Mouse (Mus musculus) lung, postnatal 0 days (tissue): ENCODE data around the gene Mreg. TPM values are rescaled to one million over a fixed set of nuclear protein-coding genes. Genes with fewer than 3 reads are reported as not detected.
"Not testable (repeated sequence)": the region's sequence is repeated elsewhere in the genome, so short reads cannot be mapped to it uniquely, and the experiment has no call there.

Experiments
- ATAC-seq: fragments of 200-750 bp; cut with Nextera tagmentation; 2 replicates; pipeline ENCODE4 v1.8.0; 2017; ENCODE audit warnings: moderate library complexity
- DNase-seq: peaks from one replicate; pipeline ENCODE4 v3.0.0-alpha.2; 2016; ENCODE audit warnings: low spot score
- H3K27ac ChIP-seq: fragments of 300-500 bp; sonication (generic); 2 replicates; pipeline ENCODE4 v1.5.1; 2014; ENCODE audit warnings: antibody characterized with exemption, mild to moderate bottlenecking, low read length, mixed read lengths
- H3K27me3 ChIP-seq: fragments of 300-500 bp; sonication (generic); replicated peaks from 2 replicates; pipeline ENCODE4 v1.6.1; 2014; ENCODE audit warnings: low read length, mixed read lengths; ENCODE audit not compliant: insufficient read depth
- H3K36me3 ChIP-seq: fragments of 300-500 bp; sonication (generic); 2 replicates; pipeline ENCODE4 v1.6.1; 2014; ENCODE audit warnings: low read length, mixed read lengths; ENCODE audit not compliant: insufficient read depth
- H3K4me1 ChIP-seq: fragments of 300-500 bp; sonication (generic); 2 replicates; pipeline ENCODE4 v1.6.1; 2014; ENCODE audit warnings: antibody characterized with exemption, low read depth, low read length, mixed read lengths; ENCODE audit not compliant: insufficient read depth
- H3K4me2 ChIP-seq: fragments of 300-500 bp; sonication (generic); replicated peaks from 2 replicates; pipeline ENCODE4 v1.6.1; 2014; ENCODE audit warnings: low read depth, mild to moderate bottlenecking, low read length, moderate library complexity, mixed read lengths
- H3K4me3 ChIP-seq: fragments of 300-500 bp; sonication (generic); 2 replicates; pipeline ENCODE4 v1.5.1; 2014; ENCODE audit warnings: low read depth, low read length
- H3K9ac ChIP-seq: fragments of 300-500 bp; sonication (generic); replicated peaks from 2 replicates; pipeline ENCODE4 v1.6.1; 2014; ENCODE audit warnings: low read depth, mild to moderate bottlenecking
- H3K9me3 ChIP-seq: fragments of 300-500 bp; sonication (generic); 2 replicates; pipeline ENCODE4 v1.6.1; 2016; ENCODE audit warnings: low read length, mixed read lengths
- CTCF ChIP-seq: IDR thresholded peaks from 2 replicates; pipeline ENCODE4 v1.5.1; 2016; ENCODE audit warnings: antibody characterized with exemption, mild to moderate bottlenecking
- EP300 ChIP-seq: IDR thresholded peaks from 2 replicates; pipeline ENCODE4 v1.6.1; 2016; ENCODE audit warnings: antibody characterized with exemption, mild to moderate bottlenecking, control low read depth
- WGBS: fragments of 180-500 bp; shearing (Covaris S2); extraction: QIAGEN DNeasy Blood & Tissue Kit; methylation state at CpG from one replicate; pipeline ENCODE4 v1.1.7; 2014; 5-methylcytosine and 5-hydroxymethylcytosine counted together
- polyA plus RNA-seq: library from polyadenylated mRNA; unstranded; fragments of >200 nt; fragmentation: Nextera tagmentation; extraction: Ambion mirVana; gene quantifications from 2 replicates; pipeline ENCODE4 v1.2.1, GENCODE M21; 2015

The Mreg gene
- polyA plus RNA-seq, 1 experiment from 2014 or later, result 0.98 TPM

- 64% methylated on average over 10 of the region's 10 CpGs for WGBS
Observed at GRCm38 (mm10) chr1:72238016-72238580, 26.0 kb upstream of the Mreg start.

DNA sequence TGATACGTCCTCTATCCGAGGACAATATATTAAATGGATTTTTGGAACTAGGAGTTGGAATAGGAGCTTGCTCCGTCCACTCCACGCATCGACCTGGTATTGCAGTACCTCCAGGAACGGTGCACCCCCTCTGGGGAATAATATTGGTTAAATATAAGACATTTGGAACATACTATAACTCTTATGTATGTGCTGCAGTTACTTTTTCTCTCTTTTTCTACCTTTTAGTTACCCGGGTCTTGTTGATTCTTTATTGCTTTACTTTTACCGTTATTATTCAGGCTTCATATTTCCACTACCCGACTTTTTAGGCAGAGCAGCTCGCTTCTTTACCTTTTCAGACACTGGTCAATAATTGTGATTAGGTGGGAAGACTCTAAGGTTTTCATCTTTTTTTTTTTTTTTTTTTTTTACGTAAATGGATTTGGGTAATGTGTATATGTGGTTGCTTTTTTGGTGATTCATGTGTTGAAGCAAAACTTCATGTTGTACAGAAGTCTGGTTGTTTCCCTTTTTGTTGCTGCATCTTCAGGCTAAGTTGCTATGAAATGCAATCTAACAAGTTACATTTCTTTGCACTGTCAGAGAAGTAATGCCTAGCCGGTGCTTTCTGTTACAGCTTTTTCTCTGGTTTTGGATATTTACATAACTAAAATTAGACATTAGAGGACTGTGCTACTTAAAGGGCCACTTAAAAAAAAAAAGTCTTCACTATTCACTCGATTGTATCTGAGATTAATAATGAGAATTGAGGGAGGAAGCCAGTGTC lies 25.1 kb upstream of the Mreg start:
- no peak overlapping the region for H3K4me3 ChIP-seq
- 0 out of 2 replicates have a peak, but pooled peaks cover 6% of the 10 kb centered on the region for H3K27me3 ChIP-seq
- no peak overlapping the region for H3K9ac ChIP-seq
- ATAC-seq (no peak; the same call in 1 of the 2 replicates), DNase-seq (no peak)
- no peaks in the 10 kb centered on the region for H3K9me3 ChIP-seq
- TF ChIP-seq EP300, result no peak
- no peak for TF ChIP-seq CTCF
- no peak overlapping the region for H3K27ac ChIP-seq
- H3K4me1 ChIP-seq, result no peaks in the 10 kb centered on the region
- H3K36me3 ChIP-seq, result no peaks in the 10 kb centered on the region
- WGBS, result 2% methylated on average over 9 of the region's 13 CpGs
- peak overlapping the region; percentile 39; the same call in 1 of the 2 replicates for H3K4me2 ChIP-seq

More at GRCm38 (mm10) chr1:72238016-72238580, 26.0 kb upstream of the Mreg start:
- H3K4me1 ChIP-seq, result no peaks in the 10 kb centered on the region
- H3K4me3 ChIP-seq, result no peak overlapping the region
- TF ChIP-seq EP300 (no peak), CTCF (no peak)
- ATAC-seq (no peak), DNase-seq (no peak)
- no peak overlapping the region for H3K27ac ChIP-seq
- no peak overlapping the region for H3K9ac ChIP-seq
- H3K27me3 ChIP-seq, result 0 out of 2 replicates have a peak, but pooled peaks cover 6% of the 10 kb centered on the region
- no peaks in the 10 kb centered on the region for H3K9me3 ChIP-seq
- no peak overlapping the region for H3K4me2 ChIP-seq
- no peaks in the 10 kb centered on the region for H3K36me3 ChIP-seq

- H3K4me1 ChIP-seq, H3K36me3 ChIP-seq, H3K9me3 ChIP-seq, H3K27ac ChIP-seq, H3K27me3 ChIP-seq: not testable (repeated sequence)
- H3K4me3 ChIP-seq, result peak overlapping the region; percentile 45
- peak overlapping the region; percentile 72 for H3K4me2 ChIP-seq
- peak; percentile 83 for ATAC-seq
- 0 out of 2 replicates have a peak overlapping the region, but pooled peaks have one; percentile 16 for H3K9ac ChIP-seq
- TF ChIP-seq CTCF, result peak; percentile 23; the same call in 1 of the 2 replicates
- peak; percentile 61 for DNase-seq
- 2% methylated on average over 35 of the region's 50 CpGs for WGBS
Observed at GRCm38 (mm10) chr1:72236363-72237006, 24.4 kb upstream of the Mreg start.

- DNase-seq, H3K4me3 ChIP-seq, H3K4me2 ChIP-seq, H3K9ac ChIP-seq, H3K4me1 ChIP-seq, H3K9me3 ChIP-seq, H3K27ac ChIP-seq, H3K36me3 ChIP-seq, ATAC-seq, H3K27me3 ChIP-seq: not testable (repeated sequence)
- peak; percentile 33 for TF ChIP-seq CTCF
- WGBS, result 74% methylated on average over 10 of the region's 10 CpGs
Observed at GRCm38 (mm10) chr1:72232592-72232991, 20.5 kb upstream of the Mreg start.

DNA sequence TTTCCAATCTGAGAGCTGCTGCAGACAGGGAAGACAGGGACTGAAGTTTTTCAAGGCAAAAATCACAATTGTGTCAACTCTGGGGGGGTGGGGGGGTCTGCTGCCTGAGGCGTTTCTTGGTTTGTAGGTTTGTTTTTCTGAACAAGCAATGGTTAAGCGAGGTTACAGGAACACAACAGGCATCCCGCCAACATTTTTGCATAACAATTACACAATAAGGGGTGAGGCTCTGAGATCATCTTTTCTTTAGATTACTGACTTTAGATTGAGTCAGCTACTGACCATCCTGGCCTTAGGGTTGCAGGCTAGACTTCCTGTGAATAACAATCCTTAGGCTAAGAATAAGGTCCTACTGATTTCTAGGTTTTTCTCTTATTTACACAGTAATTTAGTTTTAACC lies 16.9 kb upstream of the Mreg start:
- Histone ChIP-seq H3K27me3 (0 out of 2 replicates have a peak, but pooled peaks cover 4% of the 10 kb centered on the region), H3K9ac (no peak overlapping the region), H3K4me1 (no peaks in the 10 kb centered on the region), H3K4me2 (no peak overlapping the region), H3K4me3 (no peak overlapping the region), H3K9me3 (no peaks in the 10 kb centered on the region), H3K27ac (no peak overlapping the region), H3K36me3 (no peaks in the 10 kb centered on the region)
- no peak for TF ChIP-seq CTCF
- no peak for TF ChIP-seq EP300
- 26% methylated on average over 3 of the region's 3 CpGs for WGBS
- ATAC-seq, result no peak
- peak; percentile 65 for DNase-seq

- DNase-seq, result no peak
- TF ChIP-seq CTCF (no peak), EP300 (no peak)
- Histone ChIP-seq H3K4me3 (no peak overlapping the region), H3K9ac (no peak overlapping the region), H3K4me1 (no peaks in the 10 kb centered on the region), H3K4me2 (no peak overlapping the region), H3K36me3 (no peaks in the 10 kb centered on the region), H3K27ac (no peak overlapping the region), H3K9me3 (no peaks in the 10 kb centered on the region), H3K27me3 (0 out of 2 replicates have a peak, but pooled peaks cover 4% of the 10 kb centered on the region)
- ATAC-seq, result no peak
- WGBS, result 83% methylated on average over 5 of the region's 5 CpGs
Observed at GRCm38 (mm10) chr1:72227546-72227945, 15.4 kb upstream of the Mreg start.
